Mouse (Mus musculus) limb, embryonic 11.5 days (tissue): ENCODE results near the gene Slc5a10. TPM values are rescaled to one million over a fixed set of nuclear protein-coding genes. Genes with fewer than 3 reads are reported as not detected.

ENCODE experiments used
- ATAC-seq: fragments of 200-750 bp; cut with Nextera tagmentation; 2 replicates; pipeline ENCODE4 v1.8.0; 2017; ENCODE audit warnings: low read depth; ENCODE audit not compliant: insufficient number of reproducible peaks, low FRiP score, low TSS enrichment
- DNase-seq: peaks from one replicate; pipeline ENCODE4 v3.0.0-alpha.2; 2015; ENCODE audit warnings: low spot score
- H3K27ac ChIP-seq: fragments of 300-500 bp; sonication (generic); replicated peaks from 2 replicates; pipeline ENCODE4 v1.5.1; 2014; ENCODE audit warnings: low read depth, mild to moderate bottlenecking, low read length
- H3K27me3 ChIP-seq: fragments of 300-500 bp; sonication (generic); 2 replicates; pipeline ENCODE4 v1.6.1; 2014; ENCODE audit warnings: mild to moderate bottlenecking, low read length, mixed read lengths; ENCODE audit not compliant: control insufficient read depth, insufficient read depth
- H3K36me3 ChIP-seq: fragments of 300-500 bp; sonication (generic); 2 replicates; pipeline ENCODE4 v1.6.1; 2014; ENCODE audit warnings: mild to moderate bottlenecking, low read length, moderate library complexity, mixed read lengths; ENCODE audit not compliant: control insufficient read depth, insufficient read depth
- H3K4me1 ChIP-seq: fragments of 300-500 bp; sonication (generic); 2 replicates; pipeline ENCODE4 v1.6.1; 2014; ENCODE audit warnings: low read length, mixed read lengths; ENCODE audit not compliant: control insufficient read depth, insufficient read depth
- H3K4me2 ChIP-seq: fragments of 300-500 bp; sonication (generic); 2 replicates; pipeline ENCODE4 v1.6.1; 2014; ENCODE audit warnings: low read depth, mild to moderate bottlenecking, moderate library complexity; ENCODE audit not compliant: severe bottlenecking
- H3K4me3 ChIP-seq: fragments of 300-500 bp; sonication (generic); 2 replicates; pipeline ENCODE4 v1.5.1; 2014; ENCODE audit warnings: low read depth, low read length
- H3K9ac ChIP-seq: fragments of 300-500 bp; sonication (generic); 2 replicates; pipeline ENCODE4 v1.6.1; 2014; ENCODE audit warnings: mild to moderate bottlenecking, low read length
- H3K9me3 ChIP-seq: fragments of 300-500 bp; sonication (generic); 2 replicates; pipeline ENCODE4 v1.6.1; 2016; ENCODE audit warnings: low read length; ENCODE audit not compliant: control insufficient read depth
- WGBS: fragments of 180-500 bp; shearing (Covaris S2); extraction: QIAGEN DNeasy Blood & Tissue Kit; methylation state at CpG from one replicate; pipeline ENCODE4 v1.1.7; 2014; 5-methylcytosine and 5-hydroxymethylcytosine counted together
- polyA plus RNA-seq: library from polyadenylated mRNA; unstranded; fragments of >200 nt; fragmentation: Nextera tagmentation; extraction: Ambion mirVana; gene quantifications from 2 replicates; pipeline ENCODE4 v1.2.1, GENCODE M21; 2014

The Slc5a10 gene
- polyA plus RNA-seq, 1 experiment from 2014 or later, result 0.11 TPM

- ATAC-seq (no peak), DNase-seq (peak; percentile 54)
- Histone ChIP-seq H3K9ac (no peak overlapping the region), H3K27ac (no peak overlapping the region), H3K27me3 (no peaks in the 10 kb centered on the region), H3K36me3 (no peaks in the 10 kb centered on the region), H3K4me1 (peaks cover 22% of the 10 kb centered on the region), H3K4me3 (no peak overlapping the region), H3K4me2 (no peak overlapping the region), H3K9me3 (no peaks in the 10 kb centered on the region)
- WGBS, result 32% methylated on average over 8 of the region's 8 CpGs
Measured at GRCm38 (mm10) chr11:61673686-61674085, 46.9 kb downstream of the Slc5a10 start.

- H3K36me3 ChIP-seq, result no peaks in the 10 kb centered on the region
- DNase-seq (no peak), ATAC-seq (no peak)
- H3K27me3 ChIP-seq, result no peaks in the 10 kb centered on the region
- no peak overlapping the region for H3K27ac ChIP-seq
- H3K4me3 ChIP-seq, result no peak overlapping the region
- H3K4me2 ChIP-seq, result no peak overlapping the region
- WGBS, result 52% methylated on average over 19 of the region's 19 CpGs
- H3K9me3 ChIP-seq, result no peaks in the 10 kb centered on the region
- H3K4me1 ChIP-seq, result peaks cover 22% of the 10 kb centered on the region
- H3K9ac ChIP-seq, result no peak overlapping the region
Measured at GRCm38 (mm10) chr11:61671781-61672383, 48.7 kb downstream of the Slc5a10 start.

GRCm38 (mm10) chr11:61669492-61670490 is 50.8 kb downstream of the Slc5a10 start:
- DNase-seq (no peak), ATAC-seq (no peak)
- no peaks in the 10 kb centered on the region for H3K27me3 ChIP-seq
- H3K36me3 ChIP-seq, result no peaks in the 10 kb centered on the region
- H3K4me3 ChIP-seq, result no peak overlapping the region
- no peak overlapping the region for H3K27ac ChIP-seq
- H3K4me2 ChIP-seq, result no peak overlapping the region
- H3K4me1 ChIP-seq, result 0 out of 2 replicates have a peak, but pooled peaks cover 5% of the 10 kb centered on the region
- H3K9ac ChIP-seq, result no peak overlapping the region
- H3K9me3 ChIP-seq, result no peaks in the 10 kb centered on the region
- 63% methylated on average over 14 of the region's 14 CpGs for WGBS

- no peaks in the 10 kb centered on the region for H3K27me3 ChIP-seq
- no peaks in the 10 kb centered on the region for H3K9me3 ChIP-seq
- no peaks in the 10 kb centered on the region for H3K4me1 ChIP-seq
- H3K9ac ChIP-seq, result no peak overlapping the region
- DNase-seq, result no peak
- H3K36me3 ChIP-seq, result no peaks in the 10 kb centered on the region
- no peak overlapping the region for H3K4me3 ChIP-seq
- no peak overlapping the region for H3K27ac ChIP-seq
- 81% methylated on average over 5 of the region's 5 CpGs for WGBS
- ATAC-seq, result no peak
- no peak overlapping the region for H3K4me2 ChIP-seq
Measured at GRCm38 (mm10) chr11:61667782-61668181, 52.8 kb downstream of the Slc5a10 start.

- no peaks in the 10 kb centered on the region for H3K9me3 ChIP-seq
- H3K27ac ChIP-seq, result no peak overlapping the region
- DNase-seq, result no peak
- H3K9ac ChIP-seq, result no peak overlapping the region
- no peaks in the 10 kb centered on the region for H3K4me1 ChIP-seq
- H3K36me3 ChIP-seq, result no peaks in the 10 kb centered on the region
- no peak for ATAC-seq
- H3K27me3 ChIP-seq, result no peaks in the 10 kb centered on the region
- no peak overlapping the region for H3K4me3 ChIP-seq
- H3K4me2 ChIP-seq, result no peak overlapping the region
- 78% methylated on average over 5 of the region's 5 CpGs for WGBS
Measured at GRCm38 (mm10) chr11:61667248-61667647, 53.4 kb downstream of the Slc5a10 start.

- ATAC-seq (no peak), DNase-seq (peak; percentile 52)
- H3K9ac ChIP-seq, result no peak overlapping the region
- H3K4me1 ChIP-seq, result no peaks in the 10 kb centered on the region
- WGBS, result 43% methylated on average over 7 of the region's 7 CpGs
- no peaks in the 10 kb centered on the region for H3K36me3 ChIP-seq
- no peak overlapping the region for H3K4me2 ChIP-seq
- H3K4me3 ChIP-seq, result no peak overlapping the region
- H3K27ac ChIP-seq, result no peak overlapping the region
- H3K9me3 ChIP-seq, result no peaks in the 10 kb centered on the region
- no peaks in the 10 kb centered on the region for H3K27me3 ChIP-seq
Measured at GRCm38 (mm10) chr11:61665991-61666799, 54.4 kb downstream of the Slc5a10 start.

GRCm38 (mm10) chr11:61665401-61665800 is 55.2 kb downstream of the Slc5a10 start:
- Histone ChIP-seq H3K9ac (no peak overlapping the region; the same call in 1 of the 2 replicates), H3K9me3 (no peaks in the 10 kb centered on the region), H3K4me3 (no peak overlapping the region), H3K27me3 (no peaks in the 10 kb centered on the region), H3K36me3 (no peaks in the 10 kb centered on the region), H3K4me1 (no peaks in the 10 kb centered on the region), H3K27ac (no peak overlapping the region), H3K4me2 (no peak overlapping the region)
- WGBS, result 82% methylated on average over 4 of the region's 4 CpGs
- DNase-seq (no peak), ATAC-seq (no peak)

- H3K27ac ChIP-seq, result no peak overlapping the region
- ATAC-seq (no peak), DNase-seq (no peak)
- no peaks in the 10 kb centered on the region for H3K9me3 ChIP-seq
- WGBS, result 92% methylated on average over 5 of the region's 5 CpGs
- no peaks in the 10 kb centered on the region for H3K27me3 ChIP-seq
- H3K4me2 ChIP-seq, result no peak overlapping the region
- no peaks in the 10 kb centered on the region for H3K4me1 ChIP-seq
- no peaks in the 10 kb centered on the region for H3K36me3 ChIP-seq
- H3K4me3 ChIP-seq, result no peak overlapping the region
- no peak overlapping the region for H3K9ac ChIP-seq
Measured at GRCm38 (mm10) chr11:61662189-61662588, 58.4 kb downstream of the Slc5a10 start.
